Mouse (Mus musculus): Measurements from ENCODE around the gene Grik4.

DNA sequence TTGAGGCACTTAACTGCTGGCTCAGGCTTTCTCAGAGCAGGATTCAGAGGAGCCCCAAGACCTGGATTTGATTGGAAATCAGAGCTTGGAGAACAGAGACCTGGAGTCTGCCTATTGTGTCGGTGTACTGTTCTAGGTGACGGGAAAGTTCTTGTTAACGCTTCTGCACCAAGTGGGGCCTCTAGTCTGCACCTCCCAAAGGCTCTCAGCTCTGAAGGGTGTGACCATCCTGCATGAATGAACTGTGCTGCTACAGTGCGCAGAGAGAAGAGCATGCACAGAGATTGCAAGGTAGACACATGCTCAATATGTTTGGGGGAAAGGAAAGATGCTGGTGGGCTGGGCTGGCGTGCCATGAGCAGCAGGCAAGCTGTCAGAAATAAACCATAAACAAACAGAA lies 144.6 kb downstream of the Grik4 start:
- TF ChIP-seq CTCF (IDR thresholded peaks at IDR 0.05; ENCODE audit: control insufficient read depth, insufficient read depth, insufficient replicate concordance, low read depth, low read length) = no peak
- TF ChIP-seq POLR2A (IDR thresholded peaks at IDR 0.05; ENCODE audit: control insufficient read depth, low read depth, low read length) = no peak
